Mouse (Mus musculus) stomach, embryonic 16.5 days (tissue): ENCODE measurements around the gene Lpcat2. TPM values are rescaled to one million over a fixed set of nuclear protein-coding genes. Genes with fewer than 3 reads are reported as not detected.

Experiments
- ATAC-seq: fragments of 200-750 bp; cut with Nextera tagmentation; 2 replicates; pipeline ENCODE4 v1.8.0; 2017; ENCODE audit warnings: moderate number of reproducible peaks, moderate TSS enrichment; ENCODE audit not compliant: insufficient read depth, low FRiP score
- H3K27ac ChIP-seq: fragments of 300-500 bp; sonication (generic); 2 replicates; pipeline ENCODE4 v1.5.1; 2014; ENCODE audit warnings: low read length
- H3K27me3 ChIP-seq: fragments of 300-500 bp; sonication (generic); 2 replicates; pipeline ENCODE4 v1.6.1; 2014; ENCODE audit warnings: low read length, control low read depth, mixed read lengths; ENCODE audit not compliant: control insufficient read depth, insufficient read depth
- H3K36me3 ChIP-seq: fragments of 300-500 bp; sonication (generic); 2 replicates; pipeline ENCODE4 v1.6.1; 2014; ENCODE audit warnings: low read length; ENCODE audit not compliant: control insufficient read depth, insufficient read depth
- H3K4me1 ChIP-seq: fragments of 300-500 bp; sonication (generic); 2 replicates; pipeline ENCODE4 v1.6.1; 2014; ENCODE audit warnings: low read length, control low read depth, mixed read lengths; ENCODE audit not compliant: control insufficient read depth, insufficient read depth
- H3K4me2 ChIP-seq: fragments of 300-500 bp; sonication (generic); 2 replicates; pipeline ENCODE4 v1.6.1; 2014; ENCODE audit warnings: low read depth, low read length, mixed read lengths
- H3K4me3 ChIP-seq: fragments of 300-500 bp; sonication (generic); replicated peaks from 2 replicates; pipeline ENCODE4 v1.5.1; 2014; ENCODE audit warnings: mild to moderate bottlenecking, low read length
- H3K9ac ChIP-seq: fragments of 300-500 bp; sonication (generic); 2 replicates; pipeline ENCODE4 v1.6.1; 2014; ENCODE audit warnings: low read length
- H3K9me3 ChIP-seq: fragments of 300-500 bp; sonication (generic); replicated peaks from 2 replicates; pipeline ENCODE4 v1.6.1; 2016; ENCODE audit warnings: low read length, control low read depth; ENCODE audit not compliant: control insufficient read depth
- WGBS: fragments of 180-500 bp; shearing (Covaris S2); extraction: QIAGEN DNeasy Blood & Tissue Kit; methylation state at CpG from one replicate; pipeline ENCODE4 v1.1.7; 2014; 5-methylcytosine and 5-hydroxymethylcytosine counted together
- polyA plus RNA-seq: library from polyadenylated mRNA; unstranded; fragments of >200 nt; fragmentation: Nextera tagmentation; extraction: Ambion mirVana; gene quantifications from 2 replicates; pipeline ENCODE4 v1.2.1, GENCODE M21; 2015

Gene Lpcat2
- polyA plus RNA-seq: 12.2 and 13.2 TPM in 2 replicates

- peak; percentile 74 for ATAC-seq
These were observed at the start of gene Lpcat2 for GRCm38 (mm10) chr8:92855171-92855894. Gene Lpcat2, plus strand, starts transcription at chr8:92855339.

GRCm38 (mm10) chr8:92812773-92813172 lies 42.4 kb upstream of the Lpcat2 start:
- H3K9me3 ChIP-seq: no peaks in the 10 kb centered on the region
- ATAC-seq: no peak
- H3K4me1 ChIP-seq: no peaks in the 10 kb centered on the region
- no peak overlapping the region for H3K4me2 ChIP-seq
- H3K4me3 ChIP-seq: no peak overlapping the region
- WGBS: 79% methylated on average over 2 of the region's 2 CpGs
- H3K27ac ChIP-seq: no peak overlapping the region
- H3K9ac ChIP-seq: no peak overlapping the region
- no peaks in the 10 kb centered on the region for H3K27me3 ChIP-seq
- no peaks in the 10 kb centered on the region for H3K36me3 ChIP-seq

More at GRCm38 (mm10) chr8:92855171-92855894, at the start of gene Lpcat2:
- Histone ChIP-seq H3K4me1 (peaks cover 22% of the 10 kb centered on the region), H3K4me2 (peak within 1 kb of the TSS; percentile 68), H3K27me3 (no peaks in the 10 kb centered on the region; the same call in 1 of the 2 replicates), H3K9me3 (no peaks in the 10 kb centered on the region), H3K9ac (peak within 1 kb of the TSS; percentile 83), H3K36me3 (no peaks in the 10 kb centered on the region), H3K4me3 (peak within 1 kb of the TSS; percentile 73), H3K27ac (0 out of 2 replicates have a peak within 1 kb of the TSS, but pooled peaks have one; percentile 15)
- WGBS: 1% methylated on average over 50 of the region's 50 CpGs

GRCm38 (mm10) chr8:92815661-92816060 lies 39.5 kb upstream of the Lpcat2 start:
- no peak for ATAC-seq
- no peak overlapping the region for H3K4me3 ChIP-seq
- no peaks in the 10 kb centered on the region for H3K27me3 ChIP-seq
- WGBS: 84% methylated on average over 5 of the region's 5 CpGs
- H3K27ac ChIP-seq: no peak overlapping the region
- H3K9ac ChIP-seq: no peak overlapping the region
- no peaks in the 10 kb centered on the region for H3K9me3 ChIP-seq
- no peaks in the 10 kb centered on the region for H3K4me1 ChIP-seq
- H3K36me3 ChIP-seq: no peaks in the 10 kb centered on the region
- H3K4me2 ChIP-seq: no peak overlapping the region

- Histone ChIP-seq H3K27me3 (no peaks in the 10 kb centered on the region), H3K27ac (no peak overlapping the region), H3K9ac (no peak overlapping the region), H3K9me3 (no peaks in the 10 kb centered on the region), H3K4me1 (no peaks in the 10 kb centered on the region), H3K36me3 (no peaks in the 10 kb centered on the region), H3K4me3 (no peak overlapping the region), H3K4me2 (no peak overlapping the region)
- 16% methylated on average over 6 of the region's 6 CpGs for WGBS
- ATAC-seq: peak; percentile 78
These were observed 37.0 kb upstream of the Lpcat2 start for GRCm38 (mm10) chr8:92817928-92818818.

GRCm38 (mm10) chr8:92821151-92821550 lies 34.0 kb upstream of the Lpcat2 start:
- no peaks in the 10 kb centered on the region for H3K27me3 ChIP-seq
- H3K4me2 ChIP-seq: no peak overlapping the region
- no peak overlapping the region for H3K9ac ChIP-seq

GRCm38 (mm10) chr8:92822386-92822785 lies 32.8 kb upstream of the Lpcat2 start:
- Histone ChIP-seq H3K27me3 (no peaks in the 10 kb centered on the region), H3K4me1 (peaks cover 7% of the 10 kb centered on the region), H3K9me3 (no peaks in the 10 kb centered on the region), H3K4me3 (no peak overlapping the region), H3K27ac (no peak overlapping the region), H3K9ac (no peak overlapping the region), H3K4me2 (no peak overlapping the region), H3K36me3 (no peaks in the 10 kb centered on the region)
- 48% methylated on average over 5 of the region's 5 CpGs for WGBS
- no peak for ATAC-seq

More at GRCm38 (mm10) chr8:92821151-92821550, 34.0 kb upstream of the Lpcat2 start:
- no peak overlapping the region for H3K4me3 ChIP-seq
- H3K9me3 ChIP-seq: no peaks in the 10 kb centered on the region
- no peak; the same call in 1 of the 2 replicates for ATAC-seq
- H3K36me3 ChIP-seq: no peaks in the 10 kb centered on the region
- H3K4me1 ChIP-seq: no peaks in the 10 kb centered on the region
- no peak overlapping the region for H3K27ac ChIP-seq

- no peak for ATAC-seq
- H3K4me2 ChIP-seq: no peak overlapping the region
- no peaks in the 10 kb centered on the region for H3K36me3 ChIP-seq
- H3K9ac ChIP-seq: no peak overlapping the region
- H3K27me3 ChIP-seq: no peaks in the 10 kb centered on the region; the same call in 1 of the 2 replicates
- H3K27ac ChIP-seq: no peak overlapping the region
- 40% methylated on average over 4 of the region's 4 CpGs for WGBS
- H3K4me1 ChIP-seq: peaks cover 19% of the 10 kb centered on the region
- no peak overlapping the region for H3K4me3 ChIP-seq
- no peaks in the 10 kb centered on the region for H3K9me3 ChIP-seq
These were observed 29.1 kb upstream of the Lpcat2 start for GRCm38 (mm10) chr8:92825991-92826390.

- peak; percentile 68; the same call in 1 of the 2 replicates for ATAC-seq
- Histone ChIP-seq H3K4me1 (peaks cover 19% of the 10 kb centered on the region), H3K4me2 (peak within 1 kb of the TSS; percentile 64), H3K9me3 (no peaks in the 10 kb centered on the region), H3K4me3 (peak within 1 kb of the TSS; percentile 56), H3K27me3 (no peaks in the 10 kb centered on the region; the same call in 1 of the 2 replicates), H3K27ac (peak within 1 kb of the TSS; percentile 95), H3K36me3 (no peaks in the 10 kb centered on the region), H3K9ac (peak within 1 kb of the TSS; percentile 79)
- 3% methylated on average over 37 of the region's 37 CpGs for WGBS
These were observed 27.7 kb upstream of the Lpcat2 start, which contains the start of gene Mmp2 for GRCm38 (mm10) chr8:92827243-92828034. Gene Mmp2, plus strand, starts transcription at chr8:92827291.
